Mouse (Mus musculus) G1E (cell line): ENCODE results near the gene Sfmbt1. TPM values are rescaled to one million over a fixed set of nuclear protein-coding genes. Genes with fewer than 3 reads are reported as not detected.

ENCODE experiments used
- ATAC-seq: 2 replicates; pipeline ENCODE4 v1.8.0; 2016; ENCODE audit warnings: mild to moderate bottlenecking; ENCODE audit not compliant: insufficient number of reproducible peaks, poor library complexity, low FRiP score, severe bottlenecking; ENCODE audit errors: extremely low read depth
- DNase-seq: peaks from one replicate; pipeline ENCODE4 v3.0.0; 2012; ENCODE audit warnings: low spot score
- H3K27me3 ChIP-seq: 2 replicates; pipeline ENCODE4 v1.6.1; 2012; ENCODE audit warnings: mild to moderate bottlenecking, low read length, inconsistent platforms; ENCODE audit not compliant: insufficient read depth
- H3K36me3 ChIP-seq: replicated peaks from 2 replicates; pipeline ENCODE3; 2012; ENCODE audit warnings: mild to moderate bottlenecking, inconsistent platforms
- H3K4me1 ChIP-seq: 2 replicates; pipeline ENCODE4 v1.6.1; 2012; ENCODE audit warnings: low read depth, low read length, inconsistent platforms, mixed read lengths; ENCODE audit not compliant: insufficient read depth
- H3K4me3 ChIP-seq: 2 replicates; pipeline ENCODE4 v1.5.1; 2012; ENCODE audit warnings: low read depth, mild to moderate bottlenecking, inconsistent platforms, low read length, moderate library complexity, mixed read lengths
- H3K9me3 ChIP-seq: replicated peaks from 2 replicates; pipeline ENCODE4 v1.6.1; 2012; ENCODE audit warnings: inconsistent platforms
- CTCF ChIP-seq: IDR thresholded peaks from 2 replicates; pipeline ENCODE4 v1.5.1; 2012; ENCODE audit warnings: low read depth, low read length, inconsistent platforms, mixed read lengths
- GATA1 ChIP-seq: IDR thresholded peaks from 2 replicates; pipeline ENCODE4 v1.6.1; 2012; ENCODE audit warnings: borderline replicate concordance, low read length, inconsistent platforms, mixed read lengths
- GATA2 ChIP-seq: IDR thresholded peaks from 2 replicates; pipeline ENCODE4 v1.6.1; 2012; ENCODE audit warnings: low read depth, low read length, inconsistent platforms, borderline replicate concordance
- POLR2AphosphoS5 ChIP-seq: IDR thresholded peaks from 2 replicates; pipeline ENCODE4 v1.6.1; 2012; ENCODE audit warnings: low read depth, low read length, inconsistent platforms; ENCODE audit not compliant: insufficient replicate concordance
- TAL1 ChIP-seq: conservative IDR thresholded peaks from 2 replicates; pipeline ENCODE4 v1.6.1; 2012; ENCODE audit warnings: low read depth, low read length, inconsistent platforms, mixed read lengths
- polyA plus RNA-seq: library from polyadenylated mRNA; stranded (reverse); fragments of >175 nt; gene quantifications from 2 replicates; pipeline ENCODE4 v1.2.3, GENCODE M21; 2012
- total RNA-seq, 2 experiments: library from RNA; stranded (forward) in 1 of 2; stranded (reverse) in 1 of 2; fragments of 200-1000 nt in 1 of 2; fragments of >200 nt in 1 of 2; fragmentation: Nextera tagmentation in 1 of 2; gene quantifications; 2 replicates each; pipeline ENCODE4 v1.2.3; 2014 to 2017

The Sfmbt1 gene
- total and polyA plus RNA-seq, 3 experiments = 3.1 to 26.6 (median 14.8) TPM

DNA sequence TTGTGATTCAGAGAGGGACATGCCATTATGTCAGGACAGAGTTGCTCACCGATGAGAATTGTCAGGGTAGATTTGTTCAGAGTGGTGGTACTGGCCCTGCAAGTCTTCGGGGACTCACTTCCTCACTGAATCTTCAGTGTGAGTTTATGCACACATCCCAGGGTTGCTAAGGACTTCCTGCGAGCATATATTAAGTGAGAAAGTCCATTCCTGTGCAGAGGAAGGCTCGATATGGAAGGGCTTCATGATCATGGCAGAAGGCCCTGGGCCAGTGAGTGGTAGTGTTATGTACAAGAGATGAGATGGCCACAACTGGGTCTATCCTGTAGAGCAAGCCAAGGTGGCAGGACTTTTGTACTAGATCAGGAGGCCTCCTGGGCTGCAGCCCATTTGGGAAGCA lies 112.8 kb downstream of the Sfmbt1 start:
- Histone ChIP-seq H3K9me3 (no peaks in the 10 kb centered on the region), H3K27me3 (no peaks in the 10 kb centered on the region), H3K4me3 (no peak overlapping the region), H3K36me3 (peaks cover 18% of the 10 kb centered on the region), H3K4me1 (peaks cover 21% of the 10 kb centered on the region)
- TF ChIP-seq POLR2AphosphoS5 (no peak), CTCF (no peak), GATA1 (no peak), TAL1 (no peak), GATA2 (no peak)
- no peak for ATAC-seq
- no peak for DNase-seq

DNA sequence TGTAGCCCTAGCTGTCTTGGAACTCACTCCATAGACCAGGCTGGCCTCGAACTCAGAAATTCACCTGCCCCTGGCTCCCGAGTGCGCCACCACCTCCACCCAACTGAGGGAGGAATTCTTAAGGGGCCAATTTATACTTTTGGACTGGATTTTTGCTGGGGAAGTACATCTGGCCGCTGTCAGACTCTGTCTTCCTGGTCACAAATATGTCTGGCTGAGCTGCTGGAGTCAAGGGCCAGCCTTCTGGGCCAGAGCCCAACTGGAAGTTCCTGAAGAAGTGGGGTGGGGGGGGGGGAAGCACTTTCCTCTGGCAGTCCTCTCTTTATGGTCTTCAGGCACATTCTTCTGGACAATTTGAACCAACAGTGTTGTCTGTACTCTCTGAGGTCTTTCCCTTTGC lies 113.4 kb downstream of the Sfmbt1 start:
- Histone ChIP-seq H3K36me3 (peaks cover 16% of the 10 kb centered on the region), H3K9me3 (no peaks in the 10 kb centered on the region), H3K4me1 (peaks cover 21% of the 10 kb centered on the region), H3K27me3 (no peaks in the 10 kb centered on the region), H3K4me3 (no peak overlapping the region)
- DNase-seq (no peak), ATAC-seq (no peak)
- TF ChIP-seq CTCF (no peak), GATA1 (no peak)

DNA sequence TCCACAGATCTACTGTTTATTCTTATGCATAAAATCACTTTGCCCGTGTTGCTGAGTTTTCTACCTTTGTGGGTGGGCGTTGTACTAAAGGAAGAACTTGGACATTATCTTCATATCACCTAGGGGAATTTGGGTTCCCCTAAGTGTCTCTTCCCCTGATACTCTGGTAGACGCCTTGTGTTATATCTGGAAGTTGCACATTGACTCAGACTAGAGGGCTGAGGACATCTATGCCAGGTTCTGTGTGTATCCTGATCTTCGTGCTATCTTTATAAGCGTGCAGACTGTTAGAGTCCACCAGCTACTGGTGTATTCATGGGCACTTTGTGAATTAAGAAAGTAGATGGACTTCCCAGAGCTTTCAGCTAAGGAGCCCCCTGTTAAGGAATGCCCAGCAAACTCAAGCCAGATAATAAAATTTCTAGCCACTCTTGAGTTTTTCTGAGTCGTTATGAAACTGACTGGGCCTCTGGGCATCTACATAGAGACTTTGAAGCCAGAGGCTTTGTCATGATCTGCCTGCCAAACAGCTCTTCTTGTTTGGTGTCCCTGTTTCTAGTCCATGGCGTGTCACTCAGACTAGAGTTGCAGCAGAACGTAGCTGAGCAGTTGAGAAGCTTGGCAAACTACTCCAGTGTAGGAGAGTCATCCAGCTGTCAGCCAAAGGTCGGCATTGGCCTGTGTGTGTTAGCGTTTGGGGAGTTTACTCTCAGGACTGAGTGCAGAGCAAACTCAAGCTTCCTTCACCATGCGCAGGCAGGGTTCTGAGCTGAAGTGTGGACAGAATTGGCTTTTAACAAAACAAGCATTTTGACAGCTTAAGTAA lies 114.2 kb downstream of the Sfmbt1 start:
- Histone ChIP-seq H3K4me3 (no peak overlapping the region), H3K36me3 (peaks cover 13% of the 10 kb centered on the region), H3K27me3 (no peaks in the 10 kb centered on the region), H3K4me1 (peaks cover 21% of the 10 kb centered on the region), H3K9me3 (no peaks in the 10 kb centered on the region)
- DNase-seq (no peak), ATAC-seq (no peak)
- no peak for TF ChIP-seq GATA2
- no peak for TF ChIP-seq GATA1
- TF ChIP-seq TAL1 = no peak
- no peak for TF ChIP-seq CTCF
- no peak for TF ChIP-seq POLR2AphosphoS5

GRCm38 (mm10) chr14:30837416-30837996 lies 122.9 kb downstream of the Sfmbt1 start:
- no peak for DNase-seq
- TF ChIP-seq CTCF (no peak), TAL1 (no peak), GATA1 (no peak), GATA2 (no peak), POLR2AphosphoS5 (no peak)
- ATAC-seq = no peak
- H3K4me3 ChIP-seq = no peak overlapping the region
- H3K4me1 ChIP-seq = no peaks in the 10 kb centered on the region
- peaks cover 46% of the 10 kb centered on the region for H3K36me3 ChIP-seq
- H3K27me3 ChIP-seq = no peaks in the 10 kb centered on the region
- H3K9me3 ChIP-seq = no peaks in the 10 kb centered on the region

GRCm38 (mm10) chr14:30843701-30844100 lies 129.1 kb downstream of the Sfmbt1 start:
- H3K4me1 ChIP-seq = no peaks in the 10 kb centered on the region
- H3K9me3 ChIP-seq = no peaks in the 10 kb centered on the region
- peaks cover 24% of the 10 kb centered on the region for H3K36me3 ChIP-seq
- TF ChIP-seq TAL1 = no peak
- TF ChIP-seq GATA1 = no peak
- TF ChIP-seq GATA2 = no peak
- no peak for TF ChIP-seq CTCF
- no peak overlapping the region for H3K4me3 ChIP-seq
- H3K27me3 ChIP-seq = no peaks in the 10 kb centered on the region
- DNase-seq (no peak), ATAC-seq (no peak)

DNA sequence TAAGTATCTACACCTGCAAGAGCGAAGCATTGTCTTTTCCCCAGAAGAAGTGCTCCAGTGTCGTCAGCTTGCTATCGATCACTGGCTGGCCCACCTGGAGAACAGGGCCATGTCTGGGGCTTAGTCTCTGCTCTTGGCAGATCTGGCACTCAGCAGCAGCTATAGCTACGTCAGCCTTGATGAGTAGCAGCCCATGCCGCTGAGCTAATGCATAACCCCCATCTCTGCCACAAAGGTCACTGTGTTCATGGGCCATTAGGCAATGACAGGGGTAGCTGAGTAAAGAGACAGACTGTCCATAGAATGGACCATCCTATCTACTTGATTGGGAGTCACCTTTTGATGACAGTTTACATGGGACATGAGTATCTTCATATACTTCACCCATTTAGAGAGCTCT lies 135.9 kb downstream of the Sfmbt1 start:
- TF ChIP-seq TAL1 (no peak), GATA1 (no peak)
- no peaks in the 10 kb centered on the region for H3K4me1 ChIP-seq
- ATAC-seq (no peak), DNase-seq (no peak)
- H3K9me3 ChIP-seq = no peaks in the 10 kb centered on the region
- H3K4me3 ChIP-seq = no peak overlapping the region
- no peaks in the 10 kb centered on the region for H3K27me3 ChIP-seq
- peaks cover 22% of the 10 kb centered on the region for H3K36me3 ChIP-seq
